Mouse (Mus musculus) liver, embryonic 11.5 days (tissue): ENCODE measurements around the gene Sept1. TPM values are rescaled to one million over a fixed set of nuclear protein-coding genes. Genes with fewer than 3 reads are reported as not detected.

Experiments
- ATAC-seq: fragments of 200-750 bp; cut with Nextera tagmentation; replicated peaks from 2 replicates; pipeline ENCODE4 v1.8.0; 2017; ENCODE audit warnings: moderate number of reproducible peaks, mild to moderate bottlenecking, moderate TSS enrichment, moderate library complexity; ENCODE audit not compliant: low FRiP score
- DNase-seq: peaks from one replicate; pipeline ENCODE4 v3.0.0-alpha.2; 2017; ENCODE audit warnings: low spot score
- H3K27ac ChIP-seq: fragments of 300-500 bp; sonication (generic); 2 replicates; pipeline ENCODE4 v1.5.1; 2014; ENCODE audit warnings: mild to moderate bottlenecking, low read depth, low read length, control low read depth
- H3K27me3 ChIP-seq: fragments of 300-500 bp; sonication (generic); replicated peaks from 2 replicates; pipeline ENCODE4 v1.6.1; 2014; ENCODE audit warnings: low read length, mixed read lengths; ENCODE audit not compliant: control insufficient read depth, insufficient read depth
- H3K36me3 ChIP-seq: fragments of 300-500 bp; sonication (generic); 2 replicates; pipeline ENCODE4 v1.6.1; 2014; ENCODE audit warnings: mild to moderate bottlenecking, low read length, moderate library complexity, mixed read lengths; ENCODE audit not compliant: control insufficient read depth, insufficient read depth
- H3K4me1 ChIP-seq: fragments of 300-500 bp; sonication (generic); replicated peaks from 2 replicates; pipeline ENCODE4 v1.6.1; 2014; ENCODE audit warnings: low read length, mixed read lengths; ENCODE audit not compliant: control insufficient read depth, insufficient read depth
- H3K4me2 ChIP-seq: fragments of 300-500 bp; sonication (generic); 2 replicates; pipeline ENCODE4 v1.6.1; 2014; ENCODE audit warnings: mild to moderate bottlenecking, control low read depth, moderate library complexity
- H3K4me3 ChIP-seq: fragments of 300-500 bp; sonication (generic); 2 replicates; pipeline ENCODE4 v1.5.1; 2014; ENCODE audit warnings: low read depth, low read length, control low read depth
- H3K9ac ChIP-seq: fragments of 300-500 bp; sonication (generic); 2 replicates; pipeline ENCODE4 v1.6.1; 2014; ENCODE audit warnings: low read depth, low read length, control low read depth
- H3K9me3 ChIP-seq: fragments of 300-500 bp; sonication (generic); 2 replicates; pipeline ENCODE4 v1.6.1; 2016; ENCODE audit warnings: low read length, inconsistent platforms, mixed read lengths; ENCODE audit not compliant: control insufficient read depth
- WGBS: fragments of 180-500 bp; shearing (Covaris S2); extraction: QIAGEN DNeasy Blood & Tissue Kit; methylation state at CpG from one replicate; pipeline ENCODE4 v1.1.7; 2014; 5-methylcytosine and 5-hydroxymethylcytosine counted together
- polyA plus RNA-seq: library from polyadenylated mRNA; unstranded; fragments of >200 nt; fragmentation: Nextera tagmentation; extraction: Ambion mirVana; gene quantifications from 2 replicates; pipeline ENCODE4 v1.2.1, GENCODE M21; 2014

Gene Sept1
- polyA plus RNA-seq, 1 experiment from 2014 or later: 17.5 TPM

DNA sequence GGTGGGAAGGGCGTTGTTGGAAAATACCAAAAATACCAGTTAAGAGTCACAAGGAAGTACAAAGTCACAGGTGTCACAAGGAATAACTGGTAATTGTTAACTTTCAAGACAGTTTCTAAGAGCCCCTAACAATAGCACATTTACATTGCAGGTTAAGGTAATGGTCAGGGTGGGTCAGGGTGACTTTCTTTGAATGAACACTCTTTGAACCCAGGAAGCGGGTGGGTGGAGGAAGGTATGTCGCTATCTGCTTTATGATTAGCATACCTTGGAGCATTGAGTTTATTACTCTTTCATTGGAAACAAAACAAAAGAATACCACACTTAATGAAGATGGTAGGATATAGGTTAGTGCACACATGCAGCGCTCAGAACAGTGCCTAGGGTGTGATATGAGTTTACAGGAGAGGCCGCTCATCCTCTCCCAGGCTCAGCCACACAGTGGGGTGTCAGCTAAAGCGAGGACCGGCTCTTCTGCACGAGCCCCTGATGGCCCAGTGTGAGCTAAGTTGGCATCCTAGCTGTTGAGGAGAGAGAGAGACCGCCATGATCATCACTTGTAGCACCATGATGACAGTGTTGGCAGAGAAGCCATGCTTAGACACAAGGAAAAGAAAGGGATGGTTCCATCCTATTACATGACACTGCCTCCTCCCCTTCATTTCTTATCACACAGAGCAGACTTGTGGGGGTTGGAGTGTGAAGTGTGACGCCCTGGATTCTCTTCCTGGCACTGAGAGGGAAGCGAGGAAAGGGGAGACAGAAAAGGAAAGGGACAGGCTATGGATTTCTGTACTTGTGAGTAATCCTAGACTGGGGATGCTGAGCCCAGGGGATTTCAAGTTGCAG lies 7.6 kb downstream of the Sept1 start:
- no peak for DNase-seq
- Histone ChIP-seq H3K36me3 (peaks cover 5% of the 10 kb centered on the region; the same call in 1 of the 2 replicates), H3K4me1 (peaks cover 22% of the 10 kb centered on the region), H3K4me2 (peak overlapping the region; percentile 50), H3K9me3 (no peaks in the 10 kb centered on the region), H3K27ac (peak overlapping the region; percentile 79), H3K9ac (peak overlapping the region; percentile 49; the same call in 1 of the 2 replicates), H3K27me3 (no peaks in the 10 kb centered on the region), H3K4me3 (no peak overlapping the region)
- peak; percentile 88 for ATAC-seq
- WGBS: 67% methylated on average over 11 of the region's 11 CpGs

DNA sequence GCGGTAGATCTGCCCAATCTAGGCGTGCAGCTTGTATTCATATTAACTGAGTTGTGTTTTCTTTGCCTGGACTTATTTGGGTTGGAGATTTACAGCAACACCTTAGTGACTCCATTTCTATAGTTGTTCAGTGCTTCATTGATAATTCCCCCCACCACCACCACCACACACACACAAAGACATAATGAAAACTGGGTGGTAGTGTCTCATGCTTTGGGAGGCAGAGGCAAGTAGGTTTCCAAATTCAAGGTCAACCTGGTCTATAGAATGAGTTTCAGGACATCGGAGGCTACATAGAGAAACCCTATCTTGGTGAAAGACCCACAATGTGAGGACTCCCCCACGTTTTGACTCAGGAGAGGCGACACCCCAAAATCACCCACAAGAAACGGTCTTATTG lies 8.3 kb downstream of the Sept1 start:
- Histone ChIP-seq H3K36me3 (peaks cover 5% of the 10 kb centered on the region; the same call in 1 of the 2 replicates), H3K27ac (no peak overlapping the region), H3K4me1 (peaks cover 22% of the 10 kb centered on the region), H3K9ac (no peak overlapping the region), H3K27me3 (no peaks in the 10 kb centered on the region), H3K4me2 (no peak overlapping the region), H3K9me3 (no peaks in the 10 kb centered on the region), H3K4me3 (no peak overlapping the region)
- WGBS: 88% methylated on average over 6 of the region's 6 CpGs
- ATAC-seq: no peak
- no peak for DNase-seq

DNA sequence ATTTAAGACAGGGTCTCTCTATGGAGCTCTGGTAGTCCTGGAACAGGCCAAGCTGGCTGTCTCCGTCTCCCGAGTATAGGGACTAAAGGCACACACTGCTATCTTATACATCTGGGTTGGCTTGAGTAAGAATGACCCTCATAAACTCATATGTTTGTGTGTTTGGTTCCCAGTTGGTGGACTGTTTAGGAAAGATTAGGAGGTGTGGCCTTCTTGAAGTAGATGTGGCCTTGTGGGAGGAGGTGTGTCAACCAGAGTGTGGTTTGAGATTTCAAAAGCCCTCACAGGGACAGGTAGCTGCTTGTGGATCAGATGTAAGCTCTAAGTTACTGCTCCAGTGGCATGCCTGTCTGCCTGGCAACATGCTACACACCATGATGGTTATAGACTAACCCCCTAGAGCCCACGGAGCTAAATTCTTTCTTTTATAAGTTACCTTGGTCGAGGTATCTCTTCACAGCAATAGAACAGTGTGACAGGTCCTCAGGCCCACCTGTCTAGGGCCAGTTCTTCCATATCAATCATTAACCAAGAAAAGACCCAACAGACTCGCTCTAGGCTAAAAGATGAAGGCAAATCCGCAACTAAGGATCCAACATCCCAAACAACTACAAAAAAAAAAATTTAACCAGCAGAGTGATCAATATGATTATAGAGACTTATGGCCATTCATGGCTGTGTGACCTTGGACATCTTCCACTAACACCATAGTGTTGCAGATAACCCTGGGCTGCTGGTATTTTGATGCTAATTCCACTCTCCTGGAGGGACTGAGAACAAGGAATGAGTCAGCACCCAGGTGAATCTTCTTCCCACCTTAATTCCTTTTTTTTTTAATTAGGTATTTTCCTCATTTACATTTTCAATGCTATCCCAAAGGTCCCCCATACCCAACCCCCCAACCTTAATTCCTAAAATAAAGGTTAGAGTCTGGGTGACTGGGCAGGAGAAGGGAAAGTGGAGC lies 9.1 kb downstream of the Sept1 start:
- H3K27ac ChIP-seq: no peak overlapping the region
- no peak overlapping the region for H3K9ac ChIP-seq

DNA sequence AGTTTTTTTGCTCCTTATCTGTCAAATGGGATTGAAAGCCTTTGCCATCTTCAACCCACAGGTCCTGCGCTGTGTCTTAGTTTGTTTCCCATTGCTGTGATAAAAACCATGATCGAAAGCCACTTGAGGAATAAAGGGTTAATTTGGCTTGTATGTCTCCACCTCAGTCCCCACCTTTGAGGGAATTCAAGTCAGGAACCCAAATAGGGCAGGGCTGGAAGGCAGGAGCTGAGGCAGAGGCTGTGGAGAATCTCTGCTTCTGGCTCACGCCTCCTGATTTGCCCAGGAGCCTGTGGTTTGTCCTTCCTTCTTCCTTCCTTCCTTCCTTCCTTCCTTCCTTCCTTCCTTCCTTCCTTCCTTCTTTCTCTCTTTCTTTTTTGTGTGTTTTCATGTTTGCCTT lies 9.8 kb downstream of the Sept1 start:
- Histone ChIP-seq H3K4me3 (no peak overlapping the region), H3K27me3 (no peaks in the 10 kb centered on the region), H3K9me3 (no peaks in the 10 kb centered on the region), H3K9ac (no peak overlapping the region), H3K36me3 (no peaks in the 10 kb centered on the region), H3K4me1 (peaks cover 33% of the 10 kb centered on the region), H3K27ac (no peak overlapping the region), H3K4me2 (no peak overlapping the region)
- DNase-seq: no peak
- ATAC-seq: no peak
- WGBS: 91% methylated on average over 3 of the region's 3 CpGs

More for the DNA sequence above, 9.1 kb downstream of the Sept1 start:
- H3K36me3 ChIP-seq: no peaks in the 10 kb centered on the region
- H3K4me3 ChIP-seq: no peak overlapping the region
- no peaks in the 10 kb centered on the region for H3K9me3 ChIP-seq
- H3K4me1 ChIP-seq: peaks cover 27% of the 10 kb centered on the region
- DNase-seq: no peak
- no peak; the same call in 1 of the 2 replicates for ATAC-seq
- no peaks in the 10 kb centered on the region for H3K27me3 ChIP-seq
- WGBS: 73% methylated on average over 6 of the region's 6 CpGs
- H3K4me2 ChIP-seq: no peak overlapping the region

DNA sequence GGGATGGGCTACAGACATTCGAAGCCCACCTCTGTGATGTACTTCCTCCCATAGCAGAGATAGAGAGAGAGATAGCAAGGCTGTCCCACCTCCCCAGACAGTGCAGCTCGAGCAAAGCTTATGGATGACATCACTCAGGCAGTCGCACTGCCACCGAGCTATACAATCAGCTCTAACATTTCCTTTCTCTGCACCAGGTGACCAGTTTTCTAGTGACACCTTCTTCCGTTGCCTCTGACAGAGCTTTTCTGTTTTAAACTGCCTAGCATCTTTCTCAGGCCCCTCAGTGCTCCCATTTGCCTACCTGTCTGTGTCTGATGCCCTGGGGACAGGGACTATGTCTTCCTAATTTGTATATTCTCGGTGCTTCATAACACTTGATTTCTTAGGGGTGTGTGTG lies 12.5 kb downstream of the Sept1 start:
- no peak overlapping the region for H3K27ac ChIP-seq
- H3K9me3 ChIP-seq: no peaks in the 10 kb centered on the region
- no peaks in the 10 kb centered on the region for H3K36me3 ChIP-seq
- peaks cover 34% of the 10 kb centered on the region for H3K4me1 ChIP-seq
- no peak overlapping the region for H3K4me3 ChIP-seq
- WGBS: 68% methylated on average over 6 of the region's 6 CpGs
- DNase-seq: no peak
- ATAC-seq: no peak
- no peak overlapping the region for H3K9ac ChIP-seq
- no peak overlapping the region for H3K4me2 ChIP-seq
- no peaks in the 10 kb centered on the region for H3K27me3 ChIP-seq

DNA sequence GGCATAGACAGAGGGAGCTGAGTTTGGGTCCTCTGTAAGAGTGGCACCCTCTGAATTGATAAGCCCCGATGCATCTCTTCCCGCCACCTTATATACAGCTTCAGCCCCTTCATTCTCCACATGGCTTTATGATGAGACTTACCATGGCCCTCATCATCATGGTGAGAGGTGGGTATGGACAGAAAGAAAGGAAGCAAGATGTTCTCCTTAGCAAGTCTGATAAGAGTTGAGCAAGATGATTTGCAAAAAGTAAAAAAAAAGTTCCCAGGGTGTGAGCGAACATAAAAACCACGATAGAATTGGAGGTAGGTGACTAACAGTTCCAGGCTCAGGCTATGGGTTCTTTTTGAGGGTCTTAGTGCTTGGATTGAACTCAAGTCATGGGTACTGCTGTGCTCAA lies 14.3 kb downstream of the Sept1 start:
- Histone ChIP-seq H3K9me3 (no peaks in the 10 kb centered on the region), H3K4me1 (peaks cover 35% of the 10 kb centered on the region), H3K9ac (peak overlapping the region; percentile 49; the same call in 1 of the 2 replicates), H3K4me3 (no peak overlapping the region), H3K27ac (peak overlapping the region; percentile 73), H3K4me2 (peak overlapping the region; percentile 53; the same call in 1 of the 2 replicates), H3K36me3 (no peaks in the 10 kb centered on the region), H3K27me3 (no peaks in the 10 kb centered on the region; the same call in 1 of the 2 replicates)
- 48% methylated on average over 4 of the region's 4 CpGs for WGBS
- ATAC-seq (peak; percentile 42), DNase-seq (no peak)

DNA sequence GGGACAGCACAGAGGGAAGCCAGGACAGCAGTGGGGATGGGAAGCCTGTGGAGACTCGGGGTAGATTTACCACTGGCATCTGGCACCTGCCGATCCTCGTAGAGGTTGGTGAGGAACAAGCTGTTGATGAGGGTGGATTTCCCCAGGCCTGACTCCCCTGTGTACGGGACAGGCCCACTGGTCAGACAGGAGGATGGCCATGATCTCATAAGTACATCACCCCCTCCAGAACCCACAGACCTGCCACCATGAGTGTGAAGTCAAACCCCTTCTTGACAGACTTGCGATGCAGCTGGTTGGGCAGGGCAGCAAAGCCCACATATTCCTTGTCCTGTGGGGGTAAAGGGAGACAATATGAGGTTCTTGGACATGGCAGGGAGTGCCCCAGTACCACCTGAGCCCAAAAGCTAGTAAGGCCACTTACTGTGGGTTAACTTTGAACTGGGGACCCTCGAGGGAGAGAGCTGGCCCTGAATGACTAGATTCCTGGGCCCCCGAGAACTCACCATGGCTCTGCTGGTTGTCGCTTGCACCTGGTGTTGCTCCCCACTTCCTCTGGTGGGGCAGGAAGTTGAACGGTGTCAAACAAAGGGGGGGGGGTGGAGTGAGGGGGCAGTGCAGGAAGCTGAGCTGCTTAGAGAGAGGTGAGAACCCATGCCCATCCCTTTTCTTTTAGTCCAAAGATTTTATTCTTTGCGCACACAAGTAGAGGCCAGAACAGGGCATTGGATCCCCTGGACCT lies 14.9 kb downstream of the Sept1 start:
- peak overlapping the region; percentile 49 for H3K9ac ChIP-seq
- 51% methylated on average over 10 of the region's 10 CpGs for WGBS

DNA sequence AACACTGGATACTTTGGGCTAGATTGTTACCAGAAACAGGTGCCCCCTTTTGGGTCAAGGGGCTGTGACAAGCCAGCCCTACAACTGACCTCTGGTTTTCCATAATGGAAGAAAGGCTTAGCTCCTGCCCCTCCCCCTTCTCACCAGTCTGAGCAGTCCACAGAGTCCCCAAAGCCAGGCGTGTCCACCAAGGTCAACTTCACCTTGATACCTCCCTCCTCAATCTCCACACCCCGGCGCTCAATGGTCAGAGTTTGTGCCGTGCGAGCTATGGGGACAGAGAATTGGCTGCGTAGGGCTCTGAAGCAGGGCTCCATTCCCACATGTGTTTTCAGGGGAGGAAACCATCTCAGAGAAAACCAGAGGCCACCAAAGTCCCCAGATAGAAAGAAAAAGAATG lies 15.5 kb downstream of the Sept1 start:
- ATAC-seq: no peak
- no peaks in the 10 kb centered on the region for H3K36me3 ChIP-seq
- H3K4me1 ChIP-seq: peaks cover 35% of the 10 kb centered on the region
- 0 out of 2 replicates have a peak overlapping the region, but pooled peaks have one; percentile 5 for H3K4me3 ChIP-seq
- DNase-seq: no peak
- WGBS: 73% methylated on average over 6 of the region's 6 CpGs
- H3K4me2 ChIP-seq: peak overlapping the region; percentile 53
- peak overlapping the region; percentile 73 for H3K27ac ChIP-seq
- no peaks in the 10 kb centered on the region for H3K9me3 ChIP-seq
- H3K27me3 ChIP-seq: no peaks in the 10 kb centered on the region; the same call in 1 of the 2 replicates
- H3K9ac ChIP-seq: peak overlapping the region; percentile 49; the same call in 1 of the 2 replicates

More for the DNA sequence above, 14.9 kb downstream of the Sept1 start:
- DNase-seq: no peak
- Histone ChIP-seq H3K27ac (peak overlapping the region; percentile 73), H3K4me2 (peak overlapping the region; percentile 53), H3K9me3 (no peaks in the 10 kb centered on the region), H3K4me3 (peak overlapping the region; percentile 5; the same call in 1 of the 2 replicates), H3K36me3 (no peaks in the 10 kb centered on the region), H3K4me1 (peaks cover 35% of the 10 kb centered on the region), H3K27me3 (no peaks in the 10 kb centered on the region; the same call in 1 of the 2 replicates)
- 0 out of 2 replicates have a peak, but pooled peaks have one; percentile 3 for ATAC-seq
